Mouse (Mus musculus): ENCODE results near the gene Rnaseh2a.

Gene Rnaseh2a
- long read RNA-seq, experiment 1, transcript Rnaseh2a-203 (8 exons, 2,044 nt): major isoform, 52 of 69 reads
- long read RNA-seq, experiment 1, transcript Rnaseh2a-202 (10 exons, 2,981 nt): minor isoform, 7 of 69 reads
- long read RNA-seq, experiment 1, partial matches to known transcripts: 2 of 69 reads
- long read RNA-seq, experiment 1, other reads (novel, unspliced or antisense): 6 of 69 reads
- long read RNA-seq, experiment 2, transcript Rnaseh2a-202 (10 exons, 2,981 nt): minor isoform, 7 of 78 reads
- long read RNA-seq, experiment 2, transcript Rnaseh2a-203 (8 exons, 2,044 nt): major isoform, 56 of 78 reads
- long read RNA-seq, experiment 2, partial matches to known transcripts: 3 of 78 reads
- long read RNA-seq, experiment 2, other reads (novel, unspliced or antisense): 9 of 78 reads

- intact Hi-C loops (cut with DNase I): no loop called here
Measured at GRCm38 (mm10) chr8:84969241-84970134, at the start of gene Rnaseh2a, which contains the start of the genes Gm49661 and Prdx2. TSS of gene Rnaseh2a (minus strand) at chr8:84969767. TSS of gene Gm49661 (minus strand) at chr8:84969433. TSS of gene Prdx2 (plus strand) at chr8:84969587.

GRCm38 (mm10) chr8:85017209-85017608 lies 47.6 kb upstream of the Rnaseh2a start:
- intact Hi-C loops (cut with DNase I): no loop called here

GRCm38 (mm10) chr8:85016724-85017123 lies 47.2 kb upstream of the Rnaseh2a start:
- intact Hi-C loops (cut with DNase I): no loop called here

- intact Hi-C loops (cut with DNase I): no loop called here
Measured at GRCm38 (mm10) chr8:85014431-85014830, 44.9 kb upstream of the Rnaseh2a start, which contains the start of gene Best2. TSS of gene Best2 (minus strand) at chr8:85014531.

- intact Hi-C loops (cut with DNase I): no loop called here
Measured at GRCm38 (mm10) chr8:85013230-85013840, 43.8 kb upstream of the Rnaseh2a start.

GRCm38 (mm10) chr8:85011242-85011641 lies 41.7 kb upstream of the Rnaseh2a start:
- intact Hi-C loops (cut with DNase I): no loop called here

GRCm38 (mm10) chr8:85007686-85008085 lies 38.1 kb upstream of the Rnaseh2a start:
- intact Hi-C loops (cut with DNase I): no loop called here

GRCm38 (mm10) chr8:84997649-84998295 lies 28.2 kb upstream of the Rnaseh2a start:
- intact Hi-C loops (cut with DNase I): loop anchor here (5.0 kb wide), 1 partner anchor 70 kb away; no protein-coding TSS in a partner anchor

GRCm38 (mm10) chr8:84996978-84997377 lies 27.4 kb upstream of the Rnaseh2a start:
- intact Hi-C loops (cut with DNase I): loop anchor here (5.0 kb wide), 1 partner anchor 70 kb away; no protein-coding TSS in a partner anchor

GRCm38 (mm10) chr8:84995680-84996079 lies 26.1 kb upstream of the Rnaseh2a start:
- intact Hi-C loops (cut with DNase I): loop anchor here (5.0 kb wide), 1 partner anchor 68 kb away; no protein-coding TSS in a partner anchor

- intact Hi-C loops (cut with DNase I): no loop called here
Measured at GRCm38 (mm10) chr8:84994375-84994774, 24.8 kb upstream of the Rnaseh2a start.

- intact Hi-C loops (cut with DNase I): loop anchor here (1.0 kb wide), 1 partner anchor 17 kb away; no protein-coding TSS in a partner anchor
Measured at GRCm38 (mm10) chr8:84990836-84991235, 21.3 kb upstream of the Rnaseh2a start.

- intact Hi-C loops (cut with DNase I): loop anchor here (1.0 kb wide), 1 partner anchor 16 kb away; no protein-coding TSS in a partner anchor
Measured at GRCm38 (mm10) chr8:84990349-84990748, 20.8 kb upstream of the Rnaseh2a start, which contains the start of gene Hook2. TSS of gene Hook2 (plus strand) at chr8:84990603.

- intact Hi-C loops (cut with DNase I): loop anchor here (1.0 kb wide), 1 partner anchor 16 kb away; no protein-coding TSS in a partner anchor
Measured at GRCm38 (mm10) chr8:84989810-84990209, 20.2 kb upstream of the Rnaseh2a start.

- intact Hi-C loops (cut with DNase I): no loop called here
Measured at GRCm38 (mm10) chr8:84989311-84989731, 19.8 kb upstream of the Rnaseh2a start.

- intact Hi-C loops (cut with DNase I): no loop called here
Measured at GRCm38 (mm10) chr8:84987903-84988302, 18.3 kb upstream of the Rnaseh2a start.

- intact Hi-C loops (cut with DNase I): no loop called here
Measured at GRCm38 (mm10) chr8:84987388-84987787, 17.8 kb upstream of the Rnaseh2a start.

- intact Hi-C loops (cut with DNase I): no loop called here
Measured at GRCm38 (mm10) chr8:84986379-84986945, 16.9 kb upstream of the Rnaseh2a start.

GRCm38 (mm10) chr8:84985684-84986378 lies 16.3 kb upstream of the Rnaseh2a start:
- intact Hi-C loops (cut with DNase I): no loop called here

Measured in adrenal gland (tissue).